Mouse (Mus musculus) cerebellum, adult (tissue): ENCODE results near the gene Eif4g3.

Experiments used
- ATAC-seq: cut with Nextera tagmentation; 2 replicates; pipeline ENCODE4 v1.9.2; 2017; ENCODE audit warnings: mild to moderate bottlenecking, moderate library complexity, mixed read lengths; ENCODE audit not compliant: insufficient number of reproducible peaks, low FRiP score, low TSS enrichment

Eif4g3 gene

DNA sequence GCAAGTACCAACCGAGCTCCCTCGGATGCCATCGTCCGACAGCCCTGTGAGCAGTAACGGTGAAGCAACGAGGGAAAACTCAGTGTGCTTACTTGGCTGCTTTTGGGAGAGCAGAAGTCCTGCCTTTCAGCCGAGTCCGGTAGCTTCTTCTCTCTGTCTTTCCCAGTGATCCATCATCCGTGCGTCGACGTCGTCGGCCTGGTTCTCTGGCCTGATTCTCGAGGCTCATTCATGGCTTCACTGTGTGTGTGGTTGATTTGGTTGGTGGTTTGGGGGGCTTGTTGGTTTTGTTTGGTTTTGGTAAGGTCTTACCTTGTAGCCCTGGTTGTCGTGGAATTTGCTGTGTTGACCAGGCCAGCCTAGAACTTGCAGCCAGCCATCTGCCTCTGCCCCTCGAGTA is 145.0 kb downstream of the Eif4g3 start:
- no peak for ATAC-seq

DNA sequence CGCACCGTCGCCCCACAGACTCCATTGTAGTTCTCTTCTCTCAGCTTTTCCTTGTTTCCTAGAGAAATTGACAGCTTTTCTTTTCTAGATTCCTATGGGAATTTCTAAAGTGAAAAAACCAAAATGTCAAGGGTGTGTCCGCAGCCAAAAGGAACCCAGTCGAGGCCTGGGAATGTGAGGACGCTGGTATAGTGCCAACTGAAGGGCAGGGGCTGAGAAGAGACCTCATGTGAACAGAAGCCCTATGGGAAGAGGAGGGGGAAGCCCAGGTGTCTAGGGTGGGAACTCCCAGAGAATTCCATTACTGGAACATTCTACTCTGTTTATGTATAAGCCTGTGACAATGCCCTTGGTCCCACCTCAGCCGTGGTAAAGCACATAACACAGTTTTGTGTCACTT is 145.4 kb downstream of the Eif4g3 start:
- no peak for ATAC-seq

DNA sequence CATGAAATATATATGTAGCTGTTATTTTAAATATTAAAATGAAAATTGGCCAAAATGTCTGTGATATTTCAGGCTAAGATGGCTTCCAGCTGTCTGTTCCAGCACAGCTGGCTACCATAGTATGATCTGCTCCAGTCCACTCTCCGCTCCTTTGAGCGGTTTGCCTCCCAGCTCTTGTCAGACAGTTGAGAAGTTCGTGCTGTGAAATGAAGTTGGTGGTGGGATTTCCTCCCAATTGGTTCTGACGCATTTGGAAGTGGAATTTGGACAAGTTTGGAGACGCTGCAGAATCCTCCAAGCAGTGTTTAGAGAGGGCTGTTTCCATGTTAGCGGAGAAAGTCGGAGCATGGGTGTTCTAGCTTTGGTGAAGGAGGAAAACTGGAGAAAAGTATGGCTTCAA is 148.5 kb downstream of the Eif4g3 start:
- ATAC-seq, result no peak

DNA sequence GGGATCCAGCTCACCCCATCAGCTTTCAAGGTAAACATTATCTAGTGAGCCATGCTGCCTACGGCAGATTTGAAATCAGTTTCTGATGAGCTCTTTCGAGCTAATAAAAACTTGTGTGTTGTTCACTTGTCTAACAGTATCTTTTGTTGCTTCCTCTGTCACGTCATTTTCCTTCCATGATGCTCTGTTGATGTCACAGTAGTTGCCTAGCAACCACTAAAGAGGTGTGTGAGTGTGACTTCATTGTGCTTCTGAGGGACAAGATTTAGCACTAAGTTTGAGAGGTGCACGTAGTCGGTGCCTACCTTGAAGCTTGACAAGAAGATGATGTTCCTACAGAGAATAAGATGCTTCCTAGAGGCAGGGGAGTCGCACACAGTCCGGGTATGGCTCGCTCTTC is 154.4 kb downstream of the Eif4g3 start:
- ATAC-seq, result no peak

DNA sequence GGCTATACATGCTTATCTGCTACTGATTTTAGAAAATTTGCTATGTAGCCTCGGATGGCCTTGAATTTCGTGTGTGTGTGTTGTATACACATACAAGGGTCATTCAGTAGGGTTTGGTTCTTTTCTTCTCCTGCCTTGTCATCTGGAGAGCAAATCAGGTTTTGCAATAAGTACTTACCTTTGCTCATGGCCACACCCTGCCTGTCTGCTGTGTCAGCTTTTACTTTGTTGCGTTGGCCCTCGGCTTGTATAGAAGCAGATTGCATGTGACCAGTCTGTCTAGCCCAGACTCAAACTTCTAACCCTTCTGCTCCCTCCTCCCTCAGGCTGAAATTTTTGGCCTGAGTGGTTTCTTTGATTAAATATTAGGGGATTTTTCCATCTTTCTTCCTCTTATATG is 157.2 kb downstream of the Eif4g3 start:
- ATAC-seq, result no peak

DNA sequence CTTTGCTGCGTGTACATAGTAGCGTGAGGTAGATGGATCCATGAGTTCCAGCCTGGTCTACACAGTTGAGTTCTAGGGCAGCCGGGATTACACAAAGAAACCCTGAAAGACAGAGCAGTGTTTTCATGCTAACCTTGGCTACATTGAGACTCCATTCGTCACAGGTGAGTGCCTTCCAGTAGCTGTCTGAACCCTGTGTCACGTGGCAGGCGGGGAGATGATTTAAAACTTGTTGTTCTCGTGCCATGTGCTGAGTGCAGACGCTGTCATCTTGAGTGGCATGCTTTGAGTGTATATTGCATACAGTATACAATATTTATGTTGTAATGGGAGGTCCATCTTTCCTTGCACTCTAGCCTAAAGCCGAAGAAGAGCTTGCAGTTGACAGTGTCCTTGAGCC is 158.4 kb downstream of the Eif4g3 start:
- ATAC-seq, result no peak

DNA sequence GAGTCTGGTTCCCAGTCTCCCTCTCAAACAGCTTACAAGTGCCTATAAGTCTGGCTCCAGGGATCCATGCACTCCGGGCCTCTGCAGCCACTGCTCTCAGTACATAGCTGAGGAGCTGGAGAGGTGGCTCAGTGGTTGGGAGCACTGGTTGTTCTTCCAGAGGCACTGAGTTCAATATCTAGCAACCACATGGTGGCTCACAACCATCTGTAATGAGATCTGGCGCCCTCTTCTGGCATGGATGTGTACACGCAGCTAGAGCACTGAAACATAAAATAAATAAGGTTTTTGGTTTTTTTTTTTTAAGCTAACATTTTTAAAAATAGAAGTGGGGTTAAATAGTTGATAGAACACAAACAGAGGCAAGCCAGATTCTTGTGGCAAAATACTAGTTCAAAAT is 161.2 kb downstream of the Eif4g3 start:
- no peak for ATAC-seq

DNA sequence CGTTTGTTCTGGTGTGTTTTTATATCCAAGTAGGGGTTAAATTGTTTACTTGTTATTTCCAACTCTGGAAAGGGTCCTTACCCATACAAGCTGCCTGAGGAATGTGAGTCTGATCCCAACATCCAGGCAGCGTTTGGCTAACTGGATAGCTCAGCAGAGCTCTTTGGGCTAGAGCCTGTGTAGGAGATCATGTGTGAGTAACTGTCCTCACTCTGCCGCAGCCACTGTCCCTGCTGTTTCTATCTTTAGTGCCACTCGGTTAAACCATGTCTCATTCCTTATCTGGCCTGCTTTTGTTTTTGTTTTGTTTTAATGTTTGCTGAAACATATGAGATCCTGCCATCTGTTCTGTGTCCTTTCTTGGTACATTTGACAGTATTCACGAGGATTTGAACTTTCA is 168.1 kb downstream of the Eif4g3 start:
- ATAC-seq, result no peak

DNA sequence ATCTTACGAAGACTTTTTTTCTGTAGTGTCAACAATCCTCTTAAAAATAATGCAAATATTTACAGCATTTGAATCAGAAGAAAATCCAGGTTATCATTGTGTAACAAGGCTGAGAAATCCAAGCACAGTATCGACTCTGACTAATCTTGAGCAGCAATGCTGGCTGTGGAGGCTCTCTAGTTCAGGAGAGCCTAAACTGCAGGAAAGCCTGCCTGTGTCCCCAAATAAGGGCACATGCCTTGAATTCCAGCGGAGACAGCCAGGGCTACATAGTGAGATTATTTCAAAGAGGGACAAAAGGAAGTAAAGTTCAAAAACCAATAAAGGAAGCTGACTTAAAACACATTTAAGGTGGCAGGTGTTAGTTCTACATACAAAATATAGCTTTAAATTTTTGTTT is 168.7 kb downstream of the Eif4g3 start:
- ATAC-seq, result no peak

DNA sequence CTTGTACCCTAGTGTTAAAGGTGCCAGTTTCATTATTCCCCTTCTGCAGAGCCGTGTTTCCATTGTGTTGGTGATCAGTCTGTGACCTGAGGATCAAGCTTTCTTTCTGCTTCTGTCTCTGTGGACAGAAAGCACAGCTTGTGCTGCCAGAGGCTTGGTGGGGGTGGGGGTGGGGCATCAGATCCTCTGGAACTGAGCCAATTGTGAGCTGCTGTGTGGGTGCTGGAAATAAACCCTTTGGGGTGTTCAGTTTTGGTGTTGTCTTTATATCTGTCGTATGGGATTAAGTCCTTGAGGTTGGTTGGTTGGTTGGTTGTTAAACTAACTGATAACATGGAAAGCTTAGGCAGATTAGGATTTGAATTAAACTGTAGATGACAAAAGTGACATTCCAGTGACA is 171.0 kb downstream of the Eif4g3 start:
- ATAC-seq, result no peak

DNA sequence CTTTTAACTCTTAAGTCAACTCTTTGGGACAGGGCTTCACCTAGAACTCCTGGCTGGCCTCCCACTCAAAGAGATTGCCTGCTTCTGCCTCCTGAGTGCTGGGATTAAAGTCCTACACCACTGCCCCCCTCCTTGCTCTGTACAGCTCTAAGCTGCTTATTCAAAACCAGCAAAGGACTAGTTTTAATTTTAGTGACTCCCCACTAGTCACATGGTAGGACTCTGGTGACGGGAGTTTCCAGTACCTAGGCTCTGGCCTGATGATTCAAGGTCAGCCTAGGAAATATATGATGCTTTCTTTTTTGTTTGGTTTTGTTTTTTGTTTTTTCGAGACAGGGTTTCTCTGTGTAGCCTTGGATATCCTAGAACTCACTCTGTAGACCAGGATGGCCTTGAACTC is 172.0 kb downstream of the Eif4g3 start:
- ATAC-seq, result no peak

DNA sequence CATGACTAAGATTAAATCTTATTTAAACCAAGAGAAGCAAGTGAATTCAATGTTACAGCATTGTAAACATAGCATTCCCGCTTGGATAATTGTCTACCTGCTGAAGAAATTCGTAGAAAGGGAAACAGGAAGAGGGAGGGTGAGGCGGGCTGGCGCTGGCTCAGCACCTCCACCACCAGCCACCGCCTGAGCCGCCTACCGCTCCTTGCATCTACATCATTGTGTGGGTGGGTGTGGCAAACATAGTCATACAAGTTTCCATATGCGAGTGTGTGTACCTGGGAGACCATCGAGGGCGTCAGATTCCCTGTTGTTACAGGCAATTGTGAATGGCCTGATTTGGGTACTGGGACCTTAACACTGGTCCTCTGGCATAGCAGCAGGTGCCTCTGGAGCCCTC is 173.7 kb downstream of the Eif4g3 start:
- ATAC-seq, result no peak

DNA sequence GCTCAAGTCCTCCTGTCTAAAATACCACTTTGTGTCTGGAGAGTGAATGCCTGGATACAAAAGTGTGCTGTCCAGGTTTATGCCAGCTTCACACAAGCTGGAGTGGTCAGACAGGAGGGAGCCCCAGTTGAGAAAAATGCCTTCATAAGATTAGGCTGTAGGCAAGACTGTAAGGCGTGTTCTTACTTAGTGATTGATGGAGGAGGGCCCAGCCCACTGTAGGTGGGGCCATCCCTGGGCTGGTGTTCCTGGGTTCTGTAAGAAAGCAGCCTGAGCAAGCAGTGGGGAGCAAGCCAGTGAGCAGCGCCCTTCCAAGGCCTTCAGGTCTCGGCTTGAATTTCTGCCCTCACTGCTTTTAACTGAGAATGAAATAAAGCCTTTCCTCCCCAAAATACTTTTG is 175.3 kb downstream of the Eif4g3 start:
- ATAC-seq, result no peak

DNA sequence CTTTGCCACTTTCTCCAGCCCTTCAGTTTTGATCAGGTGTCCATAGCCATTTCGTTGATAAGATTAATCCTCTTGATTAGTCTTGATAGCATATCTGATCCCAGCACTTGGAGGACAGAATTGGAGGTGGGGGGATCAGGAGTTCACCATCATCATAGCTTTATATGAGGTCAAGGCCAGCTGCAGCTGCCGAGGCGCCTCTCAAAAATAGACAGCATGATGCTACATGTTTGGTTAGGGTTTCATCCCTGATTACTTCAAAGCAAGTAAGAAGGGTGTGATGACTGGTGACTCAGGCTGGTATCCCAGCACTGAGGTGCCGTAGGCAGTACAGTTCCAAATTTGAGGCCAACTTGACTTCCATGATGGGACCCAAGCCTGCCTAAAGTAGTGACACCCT is 176.6 kb downstream of the Eif4g3 start:
- ATAC-seq, result no peak

DNA sequence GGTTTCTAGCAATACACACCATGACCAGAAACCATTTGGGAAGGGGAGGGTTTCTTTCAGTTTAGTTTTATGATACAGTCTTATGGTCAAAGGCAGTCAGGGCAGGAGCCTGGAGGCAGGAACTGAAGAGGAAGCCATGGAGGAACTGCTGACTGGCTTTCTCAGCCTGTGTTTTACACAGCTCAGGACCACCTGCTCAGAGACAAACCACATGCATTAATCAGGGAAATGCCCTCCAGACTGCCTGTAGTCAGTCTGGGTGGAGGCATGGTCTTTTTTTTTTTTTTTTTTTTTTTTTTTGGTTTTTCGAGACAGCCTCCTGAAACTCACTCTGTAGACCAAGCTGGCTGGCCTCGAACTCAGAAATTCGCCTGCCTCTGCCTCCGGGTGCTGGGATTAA is 179.9 kb downstream of the Eif4g3 start:
- ATAC-seq, result no peak

DNA sequence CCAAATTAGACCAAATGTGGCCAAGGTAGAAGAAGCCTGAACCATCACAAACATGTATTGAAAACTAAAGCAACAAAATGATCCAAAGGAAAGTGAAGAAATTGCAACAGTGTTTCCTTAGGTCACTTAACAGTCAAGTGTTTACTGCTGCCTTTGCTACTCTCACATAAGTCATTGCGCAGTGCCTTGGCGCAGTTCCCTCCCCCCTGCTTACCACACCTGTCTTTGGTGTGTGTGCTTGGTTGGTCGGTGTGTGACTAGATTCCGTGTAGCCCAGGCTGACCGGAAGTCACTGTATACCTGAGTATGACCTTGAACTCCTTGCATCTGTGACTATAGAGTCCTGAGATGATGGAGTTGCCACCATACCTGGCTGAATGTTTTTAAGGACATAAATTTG is 186.6 kb downstream of the Eif4g3 start:
- no peak for ATAC-seq

DNA sequence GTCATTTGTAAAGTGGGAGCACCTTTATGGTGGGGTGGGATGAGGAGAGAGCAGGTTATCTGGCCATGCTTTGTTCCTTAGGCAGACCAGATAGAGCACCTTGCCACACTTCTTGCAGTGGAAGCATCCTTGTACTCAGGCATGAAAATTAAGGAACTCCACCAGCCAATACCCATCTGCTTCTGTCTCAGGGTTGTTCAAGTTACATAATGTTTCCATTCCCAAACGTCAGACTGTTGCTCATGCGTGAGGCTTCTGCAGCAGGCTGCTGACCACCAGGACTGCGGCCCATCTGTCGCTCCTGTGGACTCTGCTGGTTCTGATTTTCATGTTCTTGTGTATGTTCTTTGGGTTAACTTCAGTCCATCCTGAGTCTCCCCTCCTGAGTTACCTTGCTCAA is 187.9 kb downstream of the Eif4g3 start:
- 0 out of 2 replicates have a peak, but pooled peaks have one; percentile 10 for ATAC-seq

DNA sequence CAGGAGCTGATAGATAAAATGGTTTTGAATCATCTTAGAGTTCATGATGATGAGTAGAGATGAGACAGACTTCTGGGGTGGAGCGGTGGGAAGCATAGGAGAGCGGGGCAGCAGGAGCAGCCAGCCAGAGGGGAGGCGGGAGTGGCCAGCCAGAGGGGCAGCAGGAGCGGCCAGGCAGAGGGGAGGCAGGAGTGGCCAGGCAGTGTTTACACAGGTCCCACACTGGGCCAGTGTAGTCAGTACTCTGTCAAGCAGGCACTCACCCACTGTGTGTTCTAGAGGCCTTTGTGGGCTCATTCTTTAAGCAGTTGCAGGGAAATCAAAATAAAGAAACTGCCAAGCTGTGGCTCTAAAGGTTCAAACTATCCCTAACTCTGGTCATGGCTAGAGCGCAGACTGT is 191.2 kb downstream of the Eif4g3 start:
- no peak for ATAC-seq

DNA sequence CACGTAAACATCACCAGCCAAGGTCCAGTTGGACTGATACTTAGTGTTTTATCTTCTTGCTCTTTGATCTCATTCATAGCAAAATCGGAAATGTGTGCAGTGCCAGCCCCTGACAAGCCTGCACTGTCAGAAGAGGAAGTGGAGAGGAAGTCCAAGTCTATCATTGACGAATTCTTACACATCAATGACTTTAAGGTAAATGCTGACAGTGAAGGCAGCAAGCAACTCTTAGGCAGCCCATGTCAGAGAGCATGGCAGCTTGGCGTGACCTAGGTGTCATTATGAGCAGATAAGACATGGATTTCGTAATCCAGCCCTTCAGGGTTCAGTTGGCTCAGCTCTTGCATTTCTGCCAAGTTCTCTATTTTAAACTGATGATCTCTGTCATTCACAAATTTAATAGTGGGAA is 191.8 kb downstream of the Eif4g3 start:
- no peak for ATAC-seq

DNA sequence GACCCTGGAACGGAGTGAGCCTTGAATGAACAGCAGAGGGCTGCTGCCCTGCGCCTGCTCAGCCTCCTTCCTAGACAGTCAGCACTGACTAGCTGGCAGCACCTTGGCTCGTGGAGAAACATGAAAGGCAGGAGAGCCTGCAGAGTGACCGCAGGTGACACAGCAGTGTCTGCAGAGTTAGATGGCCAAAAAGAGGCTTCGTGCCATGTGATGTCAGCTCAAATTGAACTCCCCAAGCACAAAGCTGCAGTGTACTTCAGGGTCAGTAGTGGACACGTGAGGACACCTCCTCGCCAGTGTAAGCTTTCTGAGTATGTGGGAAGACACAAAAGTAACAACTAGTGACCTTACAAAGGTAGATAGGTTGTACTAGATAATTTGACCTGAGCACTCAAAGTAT is 193.1 kb downstream of the Eif4g3 start:
- no peak for ATAC-seq

DNA sequence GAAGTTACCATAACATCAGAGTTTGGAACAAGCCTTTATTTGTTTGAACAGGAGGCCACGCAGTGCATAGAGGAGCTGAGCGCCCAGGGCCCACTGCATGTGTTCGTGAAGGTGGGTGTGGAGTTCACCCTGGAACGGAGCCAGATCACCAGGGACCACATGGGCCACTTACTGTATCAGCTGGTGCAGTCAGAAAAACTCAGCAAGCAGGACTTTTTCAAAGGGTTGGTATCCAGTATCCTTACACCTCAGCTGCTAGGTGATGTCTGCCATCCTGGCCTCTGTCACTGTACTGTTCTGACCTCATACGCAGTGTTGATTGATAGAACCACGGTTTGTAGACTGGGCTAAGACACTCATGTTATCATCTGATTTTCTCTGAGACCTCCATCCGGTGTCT is 195.2 kb downstream of the Eif4g3 start:
- ATAC-seq, result no peak

DNA sequence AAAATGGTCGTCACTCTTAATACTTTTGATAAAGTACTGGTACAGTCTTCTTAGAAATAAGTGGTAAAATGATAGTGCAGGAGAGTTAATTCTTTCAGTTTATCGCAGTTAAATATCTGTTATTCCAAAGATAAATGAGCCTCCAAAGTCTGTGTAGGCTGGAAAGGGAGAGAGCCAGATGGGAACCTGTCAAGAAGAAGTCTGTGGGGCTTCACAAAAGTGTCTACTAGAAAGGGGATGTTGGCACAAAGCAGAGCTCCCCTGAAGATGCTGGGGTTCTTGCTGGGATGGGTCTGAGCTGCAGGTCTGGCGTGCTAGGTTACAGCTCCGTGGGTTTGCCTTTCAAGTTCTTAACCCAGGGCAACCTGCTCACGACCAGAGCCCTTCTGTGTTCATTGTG is 199.7 kb downstream of the Eif4g3 start:
- ATAC-seq, result no peak

DNA sequence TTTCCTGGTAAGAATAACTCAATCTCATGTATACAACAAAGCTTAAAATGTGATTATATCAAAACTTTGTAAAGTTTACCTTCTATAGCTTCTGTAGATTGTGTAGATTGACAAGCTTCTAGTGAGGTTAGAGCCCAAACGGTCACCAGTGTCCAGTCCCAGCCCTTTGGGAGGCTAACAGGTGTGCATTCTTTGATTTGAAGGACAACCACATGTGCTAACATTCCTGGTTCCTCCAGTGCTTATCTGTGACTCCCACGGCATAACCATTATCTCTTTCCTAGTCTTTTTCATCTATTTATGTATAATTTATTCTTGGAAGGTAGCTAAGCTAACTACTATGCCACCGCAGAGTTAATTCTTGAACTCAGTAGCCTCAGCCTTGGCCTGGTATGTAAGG is 207.9 kb downstream of the Eif4g3 start:
- no peak for ATAC-seq

DNA sequence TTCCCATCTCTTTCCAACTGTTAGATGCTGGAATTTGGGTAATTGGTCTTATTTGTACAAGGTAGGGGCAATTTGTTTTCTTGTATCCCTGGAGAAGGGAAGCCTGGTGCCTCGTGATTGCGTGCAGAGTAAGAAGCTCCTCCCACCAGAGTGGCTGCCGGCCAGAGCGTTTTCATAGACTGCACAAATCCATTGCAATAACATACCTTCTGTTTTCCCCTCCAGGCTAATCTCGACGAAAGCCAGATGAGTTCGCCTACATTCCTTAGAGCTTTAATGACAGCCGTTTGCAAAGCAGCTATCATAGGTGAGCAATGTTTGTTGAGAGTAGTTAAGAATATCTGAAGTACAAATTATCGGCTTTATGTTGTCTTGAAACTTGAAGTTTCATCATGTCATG is 208.9 kb downstream of the Eif4g3 start:
- ATAC-seq, result no peak
